Mouse (Mus musculus) embryonic facial prominence, embryonic 10.5 days (tissue): ENCODE measurements around the gene Tmem178b. TPM values are rescaled to one million over a fixed set of nuclear protein-coding genes. Genes with fewer than 3 reads are reported as not detected.

Experiments used
- DNase-seq: peaks from one replicate; pipeline ENCODE4 v3.0.0-alpha.2; 2017; ENCODE audit warnings: low spot score
- H3K27ac ChIP-seq: fragments of 300-500 bp; sonication (generic); replicated peaks from 2 replicates; pipeline ENCODE4 v1.5.1; 2016; ENCODE audit warnings: mild to moderate bottlenecking
- H3K27me3 ChIP-seq: fragments of 300-500 bp; sonication (generic); replicated peaks from 2 replicates; pipeline ENCODE4 v1.6.1; 2016; ENCODE audit warnings: low read depth, mild to moderate bottlenecking; ENCODE audit not compliant: poor library complexity, severe bottlenecking
- H3K36me3 ChIP-seq: fragments of 300-500 bp; sonication (generic); replicated peaks from 2 replicates; pipeline ENCODE4 v1.6.1; 2016; ENCODE audit warnings: mild to moderate bottlenecking, moderate library complexity
- H3K4me1 ChIP-seq: fragments of 300-500 bp; sonication (generic); 2 replicates; pipeline ENCODE4 v1.6.1; 2016
- H3K4me3 ChIP-seq: fragments of 300-500 bp; sonication (generic); 2 replicates; pipeline ENCODE4 v1.5.1; 2016; ENCODE audit warnings: mild to moderate bottlenecking, moderate library complexity
- H3K9me3 ChIP-seq: fragments of 300-500 bp; sonication (generic); 2 replicates; pipeline ENCODE4 v1.6.1; 2016; ENCODE audit warnings: mild to moderate bottlenecking
- WGBS: fragments of 180-500 bp; shearing (Covaris S2); methylation state at CpG from one replicate; pipeline ENCODE4 v1.1.7; 2016; 5-methylcytosine and 5-hydroxymethylcytosine counted together
- polyA plus RNA-seq: library from polyadenylated mRNA; unstranded; fragments of >200 nt; fragmentation: Nextera tagmentation; extraction: Ambion mirVana; gene quantifications from 2 replicates; pipeline ENCODE4 v1.2.1, GENCODE M21; 2016

The Tmem178b gene
- polyA plus RNA-seq, 1 experiment from 2014 or later: 1.5 TPM

DNA sequence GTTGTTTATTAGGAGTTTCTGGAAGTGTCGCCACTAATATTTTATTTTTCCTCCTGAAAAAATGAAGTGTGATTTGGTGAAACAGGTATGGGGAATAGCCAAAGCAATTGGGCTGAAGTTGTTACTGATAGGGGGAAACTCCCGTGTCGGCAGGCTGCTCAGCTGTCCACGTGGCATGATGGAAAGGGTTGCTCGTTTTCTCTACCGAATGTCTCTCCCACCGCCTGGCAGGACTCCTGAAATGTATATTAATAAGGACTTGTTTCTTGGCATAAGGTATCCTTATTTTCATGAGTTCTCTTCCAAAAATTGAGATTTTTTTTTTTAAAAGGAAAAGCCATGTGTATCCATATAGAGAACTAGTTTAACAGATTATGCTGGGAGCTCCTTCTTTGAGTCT is 67.8 kb downstream of the Tmem178b start:
- H3K4me1 ChIP-seq: peaks cover 10% of the 10 kb centered on the region
- no peaks in the 10 kb centered on the region for H3K9me3 ChIP-seq
- no peak overlapping the region for H3K27ac ChIP-seq
- no peak for DNase-seq
- H3K36me3 ChIP-seq: no peaks in the 10 kb centered on the region
- H3K4me3 ChIP-seq: no peak overlapping the region
- H3K27me3 ChIP-seq: no peaks in the 10 kb centered on the region
- 91% methylated on average over 7 of the region's 7 CpGs for WGBS

DNA sequence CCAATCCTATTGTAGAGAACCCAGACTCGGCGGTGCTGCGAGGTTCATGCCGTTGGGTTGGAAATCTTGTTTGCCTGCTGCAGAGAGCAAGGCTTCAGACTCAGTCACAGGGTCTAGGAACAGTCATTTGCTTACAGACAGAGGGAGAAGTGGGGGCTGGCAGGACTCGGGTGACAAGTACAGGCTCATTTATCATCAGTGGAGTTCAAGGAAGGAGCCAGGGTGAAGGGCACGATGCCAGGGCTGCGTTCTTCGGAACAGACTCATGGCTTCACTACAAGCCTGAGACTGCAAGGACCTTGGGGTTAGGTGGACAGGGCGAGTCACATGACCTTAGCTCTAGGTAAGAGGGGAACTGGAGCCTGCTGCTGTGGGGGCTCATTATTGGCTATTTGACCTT is 71.8 kb downstream of the Tmem178b start:
- no peaks in the 10 kb centered on the region for H3K9me3 ChIP-seq
- peaks cover 10% of the 10 kb centered on the region for H3K4me1 ChIP-seq
- H3K4me3 ChIP-seq: no peak overlapping the region
- 71% methylated on average over 9 of the region's 9 CpGs for WGBS
- no peaks in the 10 kb centered on the region for H3K36me3 ChIP-seq
- no peaks in the 10 kb centered on the region for H3K27me3 ChIP-seq
- H3K27ac ChIP-seq: no peak overlapping the region
- DNase-seq: no peak

DNA sequence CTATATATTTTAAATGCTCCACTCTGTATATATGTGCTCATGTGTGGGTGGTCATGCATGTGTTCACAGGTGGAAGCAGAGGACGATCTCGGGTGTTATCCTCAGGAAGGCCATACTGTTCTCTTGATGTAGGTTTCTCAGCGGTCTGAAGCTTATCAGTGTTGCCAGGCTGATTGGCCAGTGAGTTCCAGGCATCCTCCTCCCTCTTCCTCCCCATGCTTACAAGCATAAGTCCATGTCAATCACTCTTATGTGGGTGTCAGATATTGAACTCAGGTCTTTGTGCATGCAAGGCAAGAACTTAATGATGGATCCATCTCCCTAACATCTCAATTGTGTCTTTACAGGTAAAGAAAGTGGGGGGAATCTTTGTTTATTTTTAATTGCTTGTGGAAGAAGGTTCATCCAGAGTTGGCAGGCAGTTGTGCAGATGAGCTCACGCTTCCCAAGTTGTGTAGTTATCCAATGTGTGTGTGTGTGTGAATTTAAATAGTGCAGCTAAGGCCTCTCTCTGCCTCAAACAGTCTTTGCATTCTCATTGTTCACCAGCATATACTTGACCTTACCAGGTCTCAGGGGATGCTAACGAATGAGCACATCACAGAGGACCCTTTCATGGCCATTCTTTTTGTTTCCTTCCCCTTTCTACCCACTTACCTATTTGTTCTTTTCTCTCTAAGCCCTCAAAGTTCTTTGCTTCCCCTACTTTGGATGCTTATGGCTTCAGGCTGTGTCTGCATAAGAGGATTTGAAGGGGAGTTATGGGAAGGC is 72.8 kb downstream of the Tmem178b start:
- Histone ChIP-seq H3K27ac (no peak overlapping the region), H3K9me3 (no peaks in the 10 kb centered on the region)
- WGBS: 77% methylated on average over 5 of the region's 5 CpGs

DNA sequence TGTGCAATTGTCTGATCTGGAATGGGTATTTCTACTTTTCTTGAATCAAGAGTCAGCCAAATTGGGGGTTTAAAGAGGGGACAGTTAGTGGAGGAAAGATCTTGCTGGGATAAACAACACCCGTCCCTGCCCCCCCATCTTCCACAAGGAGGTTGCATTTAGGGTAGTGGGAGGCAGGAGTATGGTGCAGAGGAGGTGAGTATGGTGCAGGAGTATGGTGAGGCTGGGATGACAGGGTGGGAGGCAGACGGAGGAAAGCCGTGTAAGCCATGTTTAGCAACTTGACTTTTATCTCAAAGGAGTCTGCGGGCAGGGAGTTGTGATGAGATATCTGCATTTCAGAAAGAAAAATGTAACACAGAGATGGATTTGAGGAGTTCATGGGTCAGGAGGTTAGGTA is 73.5 kb downstream of the Tmem178b start:
- H3K27ac ChIP-seq: no peak overlapping the region
- DNase-seq: no peak
- 88% methylated on average over 4 of the region's 4 CpGs for WGBS

More for the DNA sequence above, 72.8 kb downstream of the Tmem178b start:
- Histone ChIP-seq H3K4me3 (no peak overlapping the region), H3K27me3 (no peaks in the 10 kb centered on the region), H3K4me1 (peaks cover 10% of the 10 kb centered on the region), H3K36me3 (no peaks in the 10 kb centered on the region)
- DNase-seq: no peak

DNA sequence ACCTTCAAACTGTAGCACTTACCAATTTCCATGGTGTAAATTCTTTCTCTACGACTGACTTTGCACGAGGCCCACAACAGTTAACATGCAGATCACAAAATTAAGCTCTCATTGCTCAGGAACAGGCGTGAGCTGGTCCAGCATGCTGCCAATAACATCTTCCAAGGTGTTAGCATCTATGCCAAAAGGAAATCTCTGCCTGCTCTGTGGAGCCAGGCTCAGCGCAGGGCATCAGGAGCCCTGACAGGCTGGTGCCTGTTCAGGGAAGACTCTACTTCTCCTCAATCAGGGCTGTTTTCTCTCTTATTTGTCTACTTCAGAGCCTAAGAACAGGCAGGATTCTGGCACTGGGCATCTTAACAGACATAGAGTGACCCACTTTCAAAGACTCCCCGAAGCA is 80.9 kb downstream of the Tmem178b start:
- no peak for DNase-seq
- Histone ChIP-seq H3K36me3 (no peaks in the 10 kb centered on the region), H3K27me3 (no peaks in the 10 kb centered on the region), H3K4me1 (no peaks in the 10 kb centered on the region), H3K4me3 (no peak overlapping the region), H3K27ac (no peak overlapping the region), H3K9me3 (no peaks in the 10 kb centered on the region)
- 90% methylated on average over 5 of the region's 5 CpGs for WGBS

More for the DNA sequence above, 73.5 kb downstream of the Tmem178b start:
- H3K4me3 ChIP-seq: no peak overlapping the region
- no peaks in the 10 kb centered on the region for H3K36me3 ChIP-seq
- H3K9me3 ChIP-seq: no peaks in the 10 kb centered on the region
- H3K4me1 ChIP-seq: peaks cover 10% of the 10 kb centered on the region
- no peaks in the 10 kb centered on the region for H3K27me3 ChIP-seq

DNA sequence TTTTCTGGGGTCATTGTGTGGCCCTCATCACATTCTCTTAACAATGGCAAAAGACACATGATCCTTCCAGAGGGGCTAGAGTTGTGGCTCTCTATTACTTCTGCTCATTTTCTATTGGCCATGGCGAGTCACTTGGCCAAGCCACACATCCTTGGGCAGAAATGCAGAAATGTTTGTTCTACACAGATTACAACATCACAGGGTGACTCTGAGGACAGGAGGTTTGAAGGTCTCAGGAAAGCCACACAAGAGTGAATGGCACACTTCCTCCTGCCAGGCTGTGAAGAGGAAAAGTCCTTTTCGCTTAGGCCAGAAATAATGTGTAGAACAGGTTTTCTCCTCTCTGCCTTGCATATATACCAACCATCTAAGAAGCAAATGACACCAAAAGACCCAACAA is 82.1 kb downstream of the Tmem178b start:
- Histone ChIP-seq H3K27me3 (no peaks in the 10 kb centered on the region), H3K4me3 (no peak overlapping the region), H3K4me1 (no peaks in the 10 kb centered on the region), H3K27ac (no peak overlapping the region), H3K9me3 (no peaks in the 10 kb centered on the region), H3K36me3 (no peaks in the 10 kb centered on the region)
- no peak for DNase-seq
- 82% methylated on average over 2 of the region's 2 CpGs for WGBS

DNA sequence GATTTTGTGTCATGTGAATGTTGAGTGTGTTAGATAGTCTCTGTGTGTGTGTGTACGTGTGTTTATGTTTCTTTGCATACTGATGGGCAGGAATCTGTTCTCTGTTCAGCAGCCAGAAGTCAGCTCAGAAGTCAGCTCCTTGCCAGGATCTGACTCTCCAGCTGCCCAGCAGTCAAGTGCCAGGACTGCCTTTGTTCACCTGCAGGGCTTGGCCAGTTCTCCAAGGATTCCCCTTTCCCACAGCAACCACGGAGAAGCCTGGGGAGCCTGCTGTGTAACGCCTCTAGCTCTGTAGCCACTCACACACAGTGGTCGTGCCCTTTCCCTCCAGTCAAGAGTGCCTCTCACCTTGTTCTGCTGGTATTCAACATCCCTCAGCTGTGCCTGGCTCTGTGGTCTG is 91.5 kb downstream of the Tmem178b start:
- no peaks in the 10 kb centered on the region for H3K27me3 ChIP-seq
- 84% methylated on average over 4 of the region's 4 CpGs for WGBS
- H3K27ac ChIP-seq: no peak overlapping the region
- H3K4me1 ChIP-seq: no peaks in the 10 kb centered on the region
- H3K4me3 ChIP-seq: no peak overlapping the region
- H3K36me3 ChIP-seq: no peaks in the 10 kb centered on the region
- no peaks in the 10 kb centered on the region for H3K9me3 ChIP-seq
- no peak for DNase-seq

DNA sequence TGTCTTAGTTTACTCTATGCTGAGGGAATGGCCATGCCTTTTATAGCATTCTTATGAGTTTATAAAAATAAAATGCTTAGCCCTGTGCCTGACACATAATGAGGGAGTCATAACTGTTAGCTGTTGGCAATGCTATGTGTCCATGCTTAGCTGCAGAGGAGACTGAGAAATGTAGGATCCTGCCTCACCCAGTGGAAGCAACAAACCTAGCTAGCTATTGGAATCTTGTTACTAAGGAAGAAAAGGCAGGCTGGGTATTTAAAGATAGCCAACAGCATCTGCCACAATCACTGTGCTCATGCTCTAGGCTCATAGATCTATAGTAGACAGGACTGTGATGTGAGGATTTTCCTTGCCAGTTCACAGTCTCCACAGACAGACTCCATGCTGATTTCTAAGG is 97.2 kb downstream of the Tmem178b start:
- H3K4me1 ChIP-seq: no peaks in the 10 kb centered on the region
- no peaks in the 10 kb centered on the region for H3K27me3 ChIP-seq
- H3K4me3 ChIP-seq: no peak overlapping the region
- H3K36me3 ChIP-seq: no peaks in the 10 kb centered on the region
- no peak for DNase-seq
- no peak overlapping the region for H3K27ac ChIP-seq
- no peaks in the 10 kb centered on the region for H3K9me3 ChIP-seq

DNA sequence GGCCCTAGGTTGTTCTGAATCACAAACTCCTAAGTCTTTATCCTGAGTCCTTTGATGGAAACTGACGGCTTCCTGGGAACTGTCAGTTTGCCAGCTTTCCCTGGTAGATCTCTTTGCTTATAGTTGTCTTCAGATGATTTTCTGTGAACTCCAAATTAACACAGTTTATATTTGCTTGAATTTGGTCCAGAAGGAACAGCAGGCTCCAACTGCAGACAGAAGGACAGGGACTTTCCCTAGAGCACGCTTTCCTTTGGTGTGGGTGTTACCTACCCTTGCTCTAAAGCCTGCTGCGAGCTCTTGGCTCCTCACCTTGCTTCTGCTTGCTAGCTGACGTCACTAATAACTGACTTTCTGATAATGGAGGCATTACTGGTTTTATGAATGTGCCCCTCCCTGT is 105.9 kb downstream of the Tmem178b start:
- H3K9me3 ChIP-seq: no peaks in the 10 kb centered on the region
- no peaks in the 10 kb centered on the region for H3K36me3 ChIP-seq
- no peaks in the 10 kb centered on the region for H3K27me3 ChIP-seq
- no peaks in the 10 kb centered on the region for H3K4me1 ChIP-seq
- no peak for DNase-seq
- H3K27ac ChIP-seq: no peak overlapping the region
- no peak overlapping the region for H3K4me3 ChIP-seq
- WGBS: 85% methylated on average over 4 of the region's 4 CpGs

DNA sequence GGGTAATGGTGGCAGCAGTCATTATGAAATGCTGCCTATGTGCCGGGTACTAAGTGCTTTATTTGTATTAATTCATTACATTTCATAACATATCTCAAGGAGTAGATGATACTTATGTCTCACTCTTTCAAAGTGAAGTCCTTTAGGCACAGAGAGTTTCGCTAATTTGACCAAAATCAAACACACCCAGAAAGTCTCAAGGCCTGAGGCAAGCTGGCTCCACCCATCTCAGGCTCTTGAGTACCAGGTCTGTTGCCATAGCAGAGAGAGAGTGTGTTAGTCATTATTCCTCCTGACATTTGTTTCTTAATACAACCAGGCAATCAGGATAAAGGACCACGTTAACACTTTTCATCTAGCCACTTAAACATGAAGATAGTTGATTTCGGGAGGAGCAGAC is 117.7 kb downstream of the Tmem178b start:
- no peaks in the 10 kb centered on the region for H3K27me3 ChIP-seq
- no peak overlapping the region for H3K4me3 ChIP-seq
- no peaks in the 10 kb centered on the region for H3K9me3 ChIP-seq
- no peak for DNase-seq
- 83% methylated on average over 4 of the region's 4 CpGs for WGBS
- no peaks in the 10 kb centered on the region for H3K36me3 ChIP-seq
- H3K4me1 ChIP-seq: no peaks in the 10 kb centered on the region
- H3K27ac ChIP-seq: no peak overlapping the region

DNA sequence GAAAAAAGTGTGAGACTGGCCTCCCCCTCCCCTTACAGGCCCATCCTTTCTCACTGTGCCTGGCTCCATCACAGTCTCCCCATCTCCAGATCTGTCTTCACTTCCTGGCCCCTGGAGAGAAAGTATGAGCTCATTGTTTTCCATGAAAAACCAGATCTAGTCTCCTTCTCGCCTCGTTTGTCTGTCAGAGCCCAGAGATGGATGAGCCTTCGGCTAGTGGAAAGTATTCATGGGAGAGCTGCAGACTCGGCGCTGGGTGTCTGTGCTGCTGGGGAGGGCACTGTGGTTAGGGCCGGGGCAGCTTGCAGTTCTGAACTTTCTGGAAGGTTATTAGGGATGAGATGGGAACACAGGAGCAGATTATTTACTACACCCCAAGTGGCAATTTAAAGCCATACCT is 118.9 kb downstream of the Tmem178b start:
- Histone ChIP-seq H3K27me3 (no peaks in the 10 kb centered on the region), H3K27ac (no peak overlapping the region), H3K9me3 (no peaks in the 10 kb centered on the region), H3K4me3 (no peak overlapping the region), H3K4me1 (no peaks in the 10 kb centered on the region), H3K36me3 (no peaks in the 10 kb centered on the region)
- DNase-seq: no peak
- WGBS: 72% methylated on average over 6 of the region's 6 CpGs

DNA sequence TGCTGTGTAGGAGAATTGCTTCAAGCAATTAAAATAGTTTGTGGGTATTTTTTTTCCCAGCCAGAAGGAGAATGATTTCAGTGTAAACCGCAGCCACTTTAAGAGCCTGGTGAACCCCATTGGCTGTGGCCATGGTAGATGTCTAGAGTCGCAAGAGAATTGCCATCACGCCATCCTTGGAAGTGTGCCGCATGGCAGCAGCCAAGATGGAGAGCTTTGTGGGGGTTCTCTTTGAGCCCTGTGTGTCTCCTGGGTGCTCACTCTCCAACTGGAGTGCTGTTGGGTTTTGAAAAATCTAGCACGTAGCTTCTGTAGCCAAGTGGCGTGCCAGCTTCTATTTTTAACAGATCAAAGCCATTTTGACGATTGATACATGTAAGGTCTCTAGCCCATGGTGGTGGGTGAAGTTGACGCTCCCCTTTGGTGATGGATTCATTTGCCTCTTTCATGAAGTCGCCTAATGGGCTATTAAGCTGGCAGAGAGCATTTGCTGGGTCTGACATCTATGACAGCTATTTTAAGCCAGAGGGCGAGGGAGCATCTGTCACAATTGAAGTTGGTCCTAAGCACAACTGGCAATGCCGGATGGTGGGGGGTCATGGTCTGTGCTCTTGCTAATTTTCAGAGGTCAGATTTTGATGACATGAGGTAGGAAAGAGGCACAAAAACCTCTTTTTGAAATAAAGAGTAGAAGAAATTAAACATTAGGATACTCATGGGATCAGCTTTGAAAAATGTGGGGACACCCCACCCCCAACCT is 133.1 kb downstream of the Tmem178b start:
- 84% methylated on average over 11 of the region's 11 CpGs for WGBS
- no peaks in the 10 kb centered on the region for H3K9me3 ChIP-seq
- H3K27ac ChIP-seq: no peak overlapping the region
- H3K4me1 ChIP-seq: no peaks in the 10 kb centered on the region
- no peak for DNase-seq
- no peaks in the 10 kb centered on the region for H3K27me3 ChIP-seq
- H3K4me3 ChIP-seq: no peak overlapping the region
- H3K36me3 ChIP-seq: no peaks in the 10 kb centered on the region
